Mouse (Mus musculus) heart, embryonic 15.5 days (tissue): ENCODE measurements around the gene Fxr1. TPM values are rescaled to one million over a fixed set of nuclear protein-coding genes. Genes with fewer than 3 reads are reported as not detected.

ENCODE experiments used
- ATAC-seq: fragments of 200-750 bp; cut with Nextera tagmentation; replicated peaks from 2 replicates; pipeline ENCODE4 v1.8.0; 2017; ENCODE audit warnings: low read depth, moderate TSS enrichment; ENCODE audit not compliant: insufficient number of reproducible peaks, insufficient read depth, low FRiP score
- H3K27ac ChIP-seq: fragments of 300-500 bp; sonication (generic); 2 replicates; pipeline ENCODE4 v1.5.1; 2015; ENCODE audit warnings: mild to moderate bottlenecking, inconsistent platforms
- H3K27me3 ChIP-seq: fragments of 300-500 bp; sonication (generic); 2 replicates; pipeline ENCODE4 v1.6.1; 2015; ENCODE audit warnings: inconsistent platforms
- H3K36me3 ChIP-seq: fragments of 300-500 bp; sonication (generic); 2 replicates; pipeline ENCODE4 v1.6.1; 2015; ENCODE audit warnings: mild to moderate bottlenecking, inconsistent platforms
- H3K4me1 ChIP-seq: fragments of 300-500 bp; sonication (generic); replicated peaks from 2 replicates; pipeline ENCODE4 v1.6.1; 2015; ENCODE audit warnings: inconsistent platforms
- H3K4me2 ChIP-seq: fragments of 300-500 bp; sonication (generic); 2 replicates; pipeline ENCODE4 v1.6.1; 2015; ENCODE audit warnings: inconsistent platforms, mild to moderate bottlenecking, moderate library complexity
- H3K4me3 ChIP-seq: fragments of 300-500 bp; sonication (generic); 2 replicates; pipeline ENCODE4 v1.5.1; 2015; ENCODE audit warnings: mild to moderate bottlenecking, inconsistent platforms
- H3K9ac ChIP-seq: fragments of 300-500 bp; sonication (generic); 2 replicates; pipeline ENCODE4 v1.6.1; 2015; ENCODE audit warnings: mild to moderate bottlenecking, inconsistent platforms
- H3K9me3 ChIP-seq: fragments of 300-500 bp; sonication (generic); replicated peaks from 2 replicates; pipeline ENCODE4 v1.6.1; 2016; ENCODE audit warnings: inconsistent platforms
- WGBS: fragments of 180-500 bp; shearing (Covaris S2); methylation state at CpG from one replicate; pipeline ENCODE4 v1.1.7; 2015; ENCODE audit warnings: mixed read lengths; 5-methylcytosine and 5-hydroxymethylcytosine counted together
- polyA plus RNA-seq: library from polyadenylated mRNA; unstranded; fragments of >200 nt; fragmentation: Nextera tagmentation; extraction: Ambion mirVana; gene quantifications from 2 replicates; pipeline ENCODE4 v1.2.1, GENCODE M21; 2015

Fxr1 gene
- polyA plus RNA-seq, 1 experiment from 2014 or later: 67.8 TPM

- no peak overlapping the region for H3K4me3 ChIP-seq
- no peak overlapping the region for H3K4me2 ChIP-seq
- H3K9me3 ChIP-seq: no peaks in the 10 kb centered on the region
- WGBS: 67% methylated on average over 11 of the region's 11 CpGs
- H3K27ac ChIP-seq: no peak overlapping the region
- ATAC-seq: no peak
- H3K27me3 ChIP-seq: peaks cover 1% of the 10 kb centered on the region; the same call in 1 of the 2 replicates
- no peaks in the 10 kb centered on the region for H3K4me1 ChIP-seq
- no peak overlapping the region for H3K9ac ChIP-seq
- no peaks in the 10 kb centered on the region for H3K36me3 ChIP-seq
Measured at GRCm38 (mm10) chr3:34111941-34112685, 92.4 kb downstream of the Fxr1 start.

- 41% methylated on average over 6 of the region's 6 CpGs for whole genome bisulfite sequencing
Measured at GRCm38 (mm10) chr3:34115806-34116205, 96.1 kb downstream of the Fxr1 start.

GRCm38 (mm10) chr3:34119869-34120268 is 100.1 kb downstream of the Fxr1 start:
- H3K4me1 ChIP-seq: no peaks in the 10 kb centered on the region
- no peaks in the 10 kb centered on the region for H3K9me3 ChIP-seq
- WGBS: 75% methylated on average over 4 of the region's 4 CpGs
- no peak overlapping the region for H3K4me2 ChIP-seq
- no peaks in the 10 kb centered on the region for H3K36me3 ChIP-seq
- no peaks in the 10 kb centered on the region for H3K27me3 ChIP-seq
- no peak overlapping the region for H3K4me3 ChIP-seq
- no peak overlapping the region for H3K9ac ChIP-seq
- ATAC-seq: no peak
- no peak overlapping the region for H3K27ac ChIP-seq

More at GRCm38 (mm10) chr3:34115806-34116205, 96.1 kb downstream of the Fxr1 start:
- Histone ChIP-seq H3K9me3 (no peaks in the 10 kb centered on the region), H3K27me3 (no peaks in the 10 kb centered on the region), H3K4me3 (no peak overlapping the region), H3K9ac (no peak overlapping the region), H3K27ac (no peak overlapping the region), H3K4me1 (no peaks in the 10 kb centered on the region), H3K36me3 (no peaks in the 10 kb centered on the region), H3K4me2 (no peak overlapping the region)
- no peak for ATAC-seq

Other genes starting within 250 kb of the Fxr1 start
- 46.4 and 46.8 TPM in 2 replicates for gene Ttc14, start 220.1 kb upstream of the Fxr1 start, polyA plus RNA-seq
- gene Ccdc39, start 175.6 kb upstream of the Fxr1 start, polyA plus RNA-seq: 1.3 and 1.9 TPM in 2 replicates
- 106 and 123 TPM in 2 replicates for gene Dnajc19, start 61.4 kb downstream of the Fxr1 start, polyA plus RNA-seq